In the genomic region with DNA sequence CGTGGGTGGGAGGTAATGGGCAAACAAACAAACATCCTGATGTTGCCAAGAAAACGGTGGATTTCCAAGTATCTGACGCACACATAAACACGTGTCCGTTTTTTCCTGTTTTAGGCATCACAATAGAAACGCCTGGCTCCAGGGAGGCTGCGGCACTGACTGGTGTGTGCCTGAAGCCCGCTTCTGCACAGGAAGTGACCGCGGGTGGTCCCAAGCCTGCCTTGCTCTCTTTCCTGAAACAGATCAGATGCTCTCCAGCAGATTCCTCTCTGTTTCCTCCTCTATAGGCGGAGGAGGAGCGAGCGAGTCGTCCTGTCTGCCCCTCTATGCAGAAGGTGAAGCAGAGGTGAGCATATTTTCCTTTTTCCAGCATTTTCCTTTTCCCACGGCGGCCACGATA, we compare ENCODE assay signal across 9 mouse cellular contexts.
DNase-seq lines count a peak whose midpoint lies in the region; ATAC-seq and TF ChIP-seq lines count a peak whose summit lies in the region.
"Had no signal": no experiment of that assay in that cellular context is flagged by ENCODE, and none has a peak within 500 bp of the region (broad histone marks: within the 10 kb centered on the region; RNA-seq: fewer than 3 reads in every experiment).

No protein-coding gene starts in this region.

- peak overlapping the region; percentile 7; the same call in 1 of the 2 replicates for H3K27ac ChIP-seq in layer of hippocampus, adult 2 months
- peak overlapping the region; percentile 49 to 77 for H3K27ac ChIP-seq in heart, embryonic 14.5 days (replicated peaks in 1 of 2; ENCODE audit: control insufficient read depth in 1 of 2, insufficient read depth in 1 of 2, low read depth in 2 of 2, low read length in 2 of 2)
- H3K27ac ChIP-seq in small intestine, adult 2 months (ENCODE audit: insufficient read depth, low read depth, low read length), result no peak overlapping the region

- TF ChIP-seq CTCF in layer of hippocampus, adult 2 months (conservative IDR thresholded peaks at IDR 0.05), result no peak
- no peak for TF ChIP-seq CTCF in small intestine, adult 2 months (IDR thresholded peaks at IDR 0.05; ENCODE audit: extremely low read depth, insufficient read length, insufficient replicate concordance, low read depth, low read length)

- no peak for ATAC-seq in heart, embryonic 14.5 days (ENCODE audit: insufficient number of reproducible peaks, insufficient read depth, low FRiP score, low read depth)

- peaks cover 11 to 35% of the 10 kb centered on the region in 2 experiments for H3K4me1 ChIP-seq in heart, embryonic 14.5 days (ENCODE audit: control insufficient read depth in 2 of 2, insufficient read depth in 2 of 2, low read length in 2 of 2)
- peaks cover 10% of the 10 kb centered on the region; the same call in 1 of the 2 replicates for H3K4me1 ChIP-seq in small intestine, adult 2 months (ENCODE audit: control insufficient read depth, insufficient read depth, insufficient read length, low read length)

- TF ChIP-seq POLR2A in small intestine, adult 2 months (IDR thresholded peaks at IDR 0.05; ENCODE audit: low read depth, low read length), result no peak

- no peaks in the 10 kb centered on the region for H3K9me3 ChIP-seq in heart, embryonic 14.5 days (ENCODE audit: control insufficient read depth, low read length)
- H3K9me3 ChIP-seq: G1E had no signal

- no peaks in the 10 kb centered on the region for H3K36me3 ChIP-seq in heart, embryonic 14.5 days (ENCODE audit: control insufficient read depth, insufficient read depth, low read length)
- H3K36me3 ChIP-seq in small intestine, adult 2 months (ENCODE audit: control insufficient read depth, insufficient read depth, low read length), result no peaks in the 10 kb centered on the region
- H3K36me3 ChIP-seq: G1E had no signal

- 47% methylated on average over 17 of the region's 17 CpGs for WGBS in heart, embryonic 14.5 days
- WGBS in small intestine, adult 2 months, result 61% methylated on average over 17 of the region's 17 CpGs

- peak overlapping the region; percentile 25 for H3K4me3 ChIP-seq in layer of hippocampus, adult 2 months
- H3K4me3 ChIP-seq in heart, embryonic 14.5 days (ENCODE audit: control insufficient read depth in 1 of 2, insufficient read depth in 1 of 2, low read depth in 1 of 2, low read length in 2 of 2), result no peak overlapping the region
- 0 out of 2 replicates have a peak overlapping the region, but pooled peaks have one; percentile 10 for H3K4me3 ChIP-seq in small intestine, adult 2 months (ENCODE audit: low read depth, low read length)

- DNase-seq in layer of hippocampus, adult 2 months (ENCODE audit: low spot score in 2 of 2), result no peak
- no peak for DNase-seq in layer of hippocampus, postnatal 25 days (ENCODE audit: extremely low spot score in 1 of 2, low spot score in 1 of 2)
- peak; percentile 72 to 82 for DNase-seq in kidney, postnatal 36 days
- no peak for DNase-seq in right cerebral cortex, postnatal 25 days
- no peak for DNase-seq in cerebellum, adult 9-10 months
- DNase-seq in frontal cortex, postnatal 25 days (ENCODE audit: low spot score in 2 of 2), result no peak

- H3K27me3 ChIP-seq in heart, embryonic 14.5 days (ENCODE audit: control insufficient read depth, insufficient read depth, low read length), result no peaks in the 10 kb centered on the region
- H3K27me3 ChIP-seq in small intestine, adult 2 months (ENCODE audit: control insufficient read depth, insufficient read depth, low read length), result no peaks in the 10 kb centered on the region

- peak overlapping the region; percentile 42 for H3K4me2 ChIP-seq in heart, embryonic 14.5 days (ENCODE audit: low read length)

- no peak overlapping the region for H3K9ac ChIP-seq in heart, embryonic 14.5 days (ENCODE audit: low read length)

Comparison
In these comparisons a context has a peak if more than half of its experiments do, and no peak if none do; other contexts are left out.
1. DNase-seq: peak in kidney, postnatal 36 days (2 of 2); none in layer of hippocampus, adult 2 months (0 of 2), layer of hippocampus, postnatal 25 days (0 of 2), right cerebral cortex, postnatal 25 days (single experiment), cerebellum, adult 9-10 months (single experiment) and frontal cortex, postnatal 25 days (0 of 2).
2. H3K4me3 ChIP-seq: peak in layer of hippocampus, adult 2 months (single experiment) and small intestine, adult 2 months (single experiment); none in heart, embryonic 14.5 days (0 of 2).